Mouse (Mus musculus): Measurements from ENCODE around the gene Pkig. TPM values are rescaled to one million over a fixed set of nuclear protein-coding genes. Genes with fewer than 3 reads are reported as not detected.

The Pkig gene
- total and polyA plus RNA-seq, 3 experiments, result 79.5 to 160 TPM; not detected in 1

- Histone ChIP-seq H3K36me3 (ENCODE audit: control insufficient read depth in 1 of 2, insufficient read depth in 2 of 2, low read length in 2 of 2) (peaks cover 0 to 17% of the 10 kb centered on the region in 2 experiments; a peak in 3 of 4 replicates), H3K27ac (ENCODE audit: control insufficient read depth, low read depth, low read length) (no peak overlapping the region), H3K9me3 (replicated peaks; ENCODE audit: insufficient read depth, low read length) (no peaks in the 10 kb centered on the region), H3K79me2 (ENCODE audit: control insufficient read depth, insufficient read depth, low read length, poor library complexity) (peaks cover 6% of the 10 kb centered on the region; the same call in 1 of the 2 replicates), H3K4me1 (ENCODE audit: control insufficient read depth in 1 of 2, insufficient read depth in 2 of 2, low read length in 2 of 2) (peaks cover 4 to 16% of the 10 kb centered on the region in 2 experiments; a peak in 3 of 4 replicates), H3K4me3 (ENCODE audit: control insufficient read depth in 1 of 2, insufficient read depth in 1 of 2, low read depth in 2 of 2, low read length in 2 of 2) (no peak overlapping the region), H3K9ac (ENCODE audit: control insufficient read depth, low read depth, low read length, poor library complexity, severe bottlenecking) (no peak overlapping the region), H3K27me3 (ENCODE audit: control insufficient read depth in 1 of 2, insufficient read depth in 2 of 2, low read length in 2 of 2) (no peaks in the 10 kb centered on the region)
- no peak for TF ChIP-seq ZMIZ1 (IDR thresholded peaks at IDR 0.05; ENCODE audit: low read depth, low read length)
- TF ChIP-seq NELFE (IDR thresholded peaks at IDR 0.05; ENCODE audit: low read depth, low read length), result no peak
- no peak for TF ChIP-seq MEF2A (IDR thresholded peaks at IDR 0.05; ENCODE audit: extremely low read depth, insufficient replicate concordance, low read depth, low read length, poor library complexity, severe bottlenecking)
- TF ChIP-seq MAZ (IDR thresholded peaks at IDR 0.05; ENCODE audit: low read depth, low read length), result no peak
- TF ChIP-seq JUND (IDR thresholded peaks at IDR 0.05; ENCODE audit: low read depth, low read length), result no peak
- TF ChIP-seq MYB (IDR thresholded peaks at IDR 0.05; ENCODE audit: low read depth, low read length), result no peak
- TF ChIP-seq RCOR1 (IDR thresholded peaks at IDR 0.05; ENCODE audit: low read depth, low read length), result no peak
- DNase-seq (ENCODE audit: low read depth, low spot score), result no peak
Measured at GRCm38 (mm10) chr2:163675662-163676061, 17.5 kb downstream of the Pkig start.

GRCm38 (mm10) chr2:163676321-163676720, 18.1 kb downstream of the Pkig start:
- peaks cover 4 to 16% of the 10 kb centered on the region in 2 experiments; a peak in 3 of 4 replicates for H3K4me1 ChIP-seq (ENCODE audit: control insufficient read depth in 1 of 2, insufficient read depth in 2 of 2, low read length in 2 of 2)
- H3K9me3 ChIP-seq (replicated peaks; ENCODE audit: insufficient read depth, low read length), result no peaks in the 10 kb centered on the region
- H3K4me3 ChIP-seq (ENCODE audit: control insufficient read depth in 1 of 2, insufficient read depth in 1 of 2, low read depth in 2 of 2, low read length in 2 of 2), result no peak overlapping the region
- DNase-seq (ENCODE audit: low read depth, low spot score), result no peak
- H3K36me3 ChIP-seq (ENCODE audit: control insufficient read depth in 1 of 2, insufficient read depth in 2 of 2, low read length in 2 of 2), result peaks cover 0 to 17% of the 10 kb centered on the region in 2 experiments; a peak in 3 of 4 replicates
- TF ChIP-seq TAL1 (IDR thresholded peaks at IDR 0.05; ENCODE audit: low read length), result no peak
- no peak for TF ChIP-seq ZKSCAN1 (IDR thresholded peaks at IDR 0.05; ENCODE audit: low read depth, low read length)
- TF ChIP-seq TCF12 (IDR thresholded peaks at IDR 0.05; ENCODE audit: low read depth, low read length), result no peak
- no peak for TF ChIP-seq TBP (IDR thresholded peaks at IDR 0.05; ENCODE audit: low read depth, low read length)
- TF ChIP-seq USF2 (IDR thresholded peaks at IDR 0.05; ENCODE audit: borderline replicate concordance in 1 of 2, insufficient read depth in 1 of 2, low read depth in 1 of 2, low read length in 2 of 2), result no peak
- TF ChIP-seq RCOR1 (IDR thresholded peaks at IDR 0.05; ENCODE audit: low read depth, low read length), result no peak
- TF ChIP-seq NELFE (IDR thresholded peaks at IDR 0.05; ENCODE audit: low read depth, low read length), result no peak
- TF ChIP-seq RAD21 (IDR thresholded peaks at IDR 0.05; ENCODE audit: low read depth, low read length), result no peak
- no peak for TF ChIP-seq GATA1 (IDR thresholded peaks at IDR 0.05; ENCODE audit: low read depth, low read length)
- TF ChIP-seq MEF2A (IDR thresholded peaks at IDR 0.05; ENCODE audit: extremely low read depth, insufficient replicate concordance, low read depth, low read length, poor library complexity, severe bottlenecking), result no peak
- H3K27ac ChIP-seq (ENCODE audit: control insufficient read depth, low read depth, low read length), result peak overlapping the region; percentile 39
- peaks cover 6% of the 10 kb centered on the region; the same call in 1 of the 2 replicates for H3K79me2 ChIP-seq (ENCODE audit: control insufficient read depth, insufficient read depth, low read length, poor library complexity)
- H3K9ac ChIP-seq (ENCODE audit: control insufficient read depth, low read depth, low read length, poor library complexity, severe bottlenecking), result peak overlapping the region; percentile 15
- no peaks in the 10 kb centered on the region for H3K27me3 ChIP-seq (ENCODE audit: control insufficient read depth in 1 of 2, insufficient read depth in 2 of 2, low read length in 2 of 2)
